Mouse (Mus musculus) liver, embryonic 14.5 days (tissue): Measurements from ENCODE around the gene Col3a1.

Experiments
- CTCF ChIP-seq: IDR thresholded peaks from 2 replicates; pipeline ENCODE4 v1.5.1; 2016; ENCODE audit warnings: antibody characterized with exemption, low read depth, control low read depth
- EP300 ChIP-seq: IDR thresholded peaks from 2 replicates; pipeline ENCODE4 v1.6.1; 2016; ENCODE audit warnings: antibody characterized with exemption, low read depth

- no peak for TF ChIP-seq CTCF
- TF ChIP-seq EP300 = no peak
Observed at GRCm38 (mm10) chr1:45320861-45321260, 9.5 kb downstream of the Col3a1 start.
